Mouse (Mus musculus) left cerebral cortex, adult 11 months (tissue): ENCODE data around the gene Topors.

Source experiments
- DNase-seq: peaks from one replicate; pipeline ENCODE4 v3.0.0; 2022; ENCODE audit warnings: low spot score

Gene Topors

DNA sequence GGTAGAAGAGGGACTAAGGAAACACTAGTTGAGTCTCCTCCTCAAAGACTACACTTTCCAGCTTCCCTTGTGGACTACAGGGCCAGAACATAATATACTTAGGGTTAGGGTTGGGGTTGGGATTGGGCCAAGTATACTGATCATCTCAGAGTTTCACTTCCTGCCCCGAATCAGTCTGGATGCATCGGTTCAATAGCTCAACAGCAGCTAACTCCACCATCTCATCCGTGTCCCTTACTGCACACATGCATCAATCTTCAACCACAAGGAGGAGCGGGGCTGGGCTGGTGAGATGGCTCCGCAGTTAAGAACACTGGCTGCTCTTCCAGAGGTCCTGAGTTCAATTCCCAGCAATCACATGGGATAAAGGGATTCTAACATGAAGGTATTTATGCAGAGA lies 18.7 kb downstream of the Topors start:
- no peak for DNase-seq

DNA sequence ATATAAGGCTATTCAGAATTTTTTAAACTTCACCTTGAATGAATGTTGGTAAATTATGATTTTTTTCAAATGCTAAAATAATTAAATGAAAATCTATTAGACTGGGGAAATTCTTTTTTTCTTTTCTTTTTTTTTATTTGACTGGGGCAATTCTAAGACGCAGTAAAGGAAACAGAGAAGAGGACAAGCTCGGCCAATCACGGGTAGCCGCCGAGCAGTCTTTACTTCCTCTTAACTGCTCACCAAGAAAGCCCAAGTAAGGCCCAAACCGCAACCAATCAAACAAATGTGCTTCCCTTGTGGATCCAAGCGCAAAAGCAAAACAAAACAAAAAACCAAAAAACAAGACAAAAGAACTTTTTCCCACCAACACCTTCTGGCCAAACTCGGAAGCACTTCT lies 25.6 kb downstream of the Topors start:
- no peak for DNase-seq

DNA sequence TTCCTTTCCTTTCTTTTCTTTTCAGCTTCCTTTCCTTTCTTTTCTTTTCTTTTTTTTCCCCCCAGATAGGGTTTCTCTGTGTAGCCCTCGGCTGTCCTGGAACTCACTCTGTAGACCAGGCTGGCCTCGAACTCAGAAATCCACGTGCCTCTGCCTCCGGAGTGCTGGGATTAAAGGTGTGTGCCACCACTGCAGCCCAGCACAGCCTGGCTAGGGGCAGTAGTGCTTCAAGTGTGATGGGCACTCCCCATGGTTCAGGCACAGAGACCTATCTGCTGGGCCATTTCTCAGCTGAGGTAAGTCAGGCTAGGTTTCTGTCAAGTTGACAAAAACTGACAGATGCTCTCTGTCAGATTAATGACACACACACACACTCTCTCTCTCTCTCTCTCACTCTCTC lies 26.6 kb downstream of the Topors start:
- no peak for DNase-seq

DNA sequence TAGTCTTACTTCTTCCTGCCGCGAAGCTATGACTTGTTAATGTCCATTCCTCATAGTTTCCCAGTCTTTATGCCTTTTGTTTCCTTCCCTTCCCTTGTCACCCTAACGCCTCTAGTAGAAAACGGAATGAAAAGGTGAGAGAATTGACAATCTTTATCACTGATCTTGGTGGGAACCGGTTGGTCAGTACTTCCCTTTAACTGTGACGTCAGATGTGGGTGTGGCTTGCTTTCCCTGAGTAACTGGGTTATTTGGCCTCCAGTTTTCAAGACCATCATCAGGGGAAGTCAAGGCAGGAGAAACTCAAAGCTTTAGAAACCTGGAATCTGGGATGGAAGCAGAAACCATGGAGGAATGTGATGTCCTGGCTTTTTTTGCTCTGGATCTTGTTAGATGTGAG lies 27.7 kb downstream of the Topors start:
- DNase-seq, result no peak

DNA sequence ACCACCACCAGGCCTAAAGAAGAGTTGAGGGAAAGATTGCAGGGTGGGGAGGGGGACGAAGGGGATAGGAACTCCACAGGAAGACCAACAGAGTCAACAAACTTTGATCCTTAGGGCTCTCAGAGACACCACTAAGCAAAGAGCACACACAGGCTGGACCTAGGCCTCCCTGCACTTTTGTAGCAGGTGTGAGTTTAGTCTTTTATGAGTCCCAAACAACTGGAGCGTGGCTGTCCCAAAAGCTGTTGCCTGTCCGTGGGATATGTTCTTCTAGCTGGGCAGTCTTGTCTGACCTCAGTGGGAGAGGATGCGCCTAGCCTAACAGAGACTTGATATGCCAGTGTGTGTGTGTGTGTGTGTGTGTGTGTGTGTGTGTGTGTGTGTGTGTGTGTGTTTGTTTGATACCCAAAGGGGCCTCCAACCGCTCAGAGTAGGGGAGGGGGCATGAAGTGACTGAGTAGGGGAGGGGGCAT lies 29.3 kb downstream of the Topors start:
- no peak for DNase-seq

DNA sequence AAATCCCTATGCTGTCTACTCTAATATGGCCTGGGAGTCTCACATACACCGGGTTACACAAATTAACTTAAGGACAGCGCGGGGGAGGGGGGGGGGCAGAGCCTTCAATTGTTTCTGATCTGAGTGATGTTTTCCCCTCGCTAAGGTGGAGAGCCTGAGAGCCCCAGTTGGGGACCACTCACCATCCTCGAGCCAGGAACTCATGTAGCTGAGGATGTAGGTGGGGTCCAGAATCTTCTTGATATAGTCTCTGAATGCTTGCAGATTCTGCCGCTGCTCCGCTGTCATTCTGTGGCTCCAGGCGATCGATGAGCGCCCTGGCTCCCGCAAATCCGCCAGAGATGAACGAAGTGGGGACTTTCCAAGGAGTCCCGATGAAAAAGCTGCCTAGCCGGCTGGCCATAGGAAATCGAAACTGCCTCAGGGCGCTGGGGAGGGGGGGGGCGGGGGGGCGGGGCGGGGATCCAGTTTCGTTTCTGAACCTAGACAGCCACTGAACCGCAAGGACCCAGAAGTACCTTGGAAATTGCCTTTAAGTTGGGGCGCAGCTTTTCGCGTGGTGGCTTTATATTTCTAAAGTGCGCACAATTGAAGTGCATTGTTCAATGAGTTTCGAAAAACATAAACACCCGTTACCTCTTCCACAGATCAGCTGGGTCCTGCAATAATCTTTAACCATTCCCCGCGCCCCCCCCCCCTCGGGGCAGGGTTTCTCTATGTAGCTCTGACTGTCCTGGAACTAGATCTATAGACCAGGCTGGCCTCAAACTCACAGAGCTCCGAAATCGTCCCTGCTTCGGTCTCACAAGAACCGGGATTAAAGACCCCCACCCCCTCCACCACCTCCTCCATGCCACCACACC lies 30.0 kb downstream of the Topors start, which contains the start of gene Ddx58:
TSS of gene Ddx58 (minus strand) at position 420 of the 863 bp plus-strand sequence.
- DNase-seq, result no peak

DNA sequence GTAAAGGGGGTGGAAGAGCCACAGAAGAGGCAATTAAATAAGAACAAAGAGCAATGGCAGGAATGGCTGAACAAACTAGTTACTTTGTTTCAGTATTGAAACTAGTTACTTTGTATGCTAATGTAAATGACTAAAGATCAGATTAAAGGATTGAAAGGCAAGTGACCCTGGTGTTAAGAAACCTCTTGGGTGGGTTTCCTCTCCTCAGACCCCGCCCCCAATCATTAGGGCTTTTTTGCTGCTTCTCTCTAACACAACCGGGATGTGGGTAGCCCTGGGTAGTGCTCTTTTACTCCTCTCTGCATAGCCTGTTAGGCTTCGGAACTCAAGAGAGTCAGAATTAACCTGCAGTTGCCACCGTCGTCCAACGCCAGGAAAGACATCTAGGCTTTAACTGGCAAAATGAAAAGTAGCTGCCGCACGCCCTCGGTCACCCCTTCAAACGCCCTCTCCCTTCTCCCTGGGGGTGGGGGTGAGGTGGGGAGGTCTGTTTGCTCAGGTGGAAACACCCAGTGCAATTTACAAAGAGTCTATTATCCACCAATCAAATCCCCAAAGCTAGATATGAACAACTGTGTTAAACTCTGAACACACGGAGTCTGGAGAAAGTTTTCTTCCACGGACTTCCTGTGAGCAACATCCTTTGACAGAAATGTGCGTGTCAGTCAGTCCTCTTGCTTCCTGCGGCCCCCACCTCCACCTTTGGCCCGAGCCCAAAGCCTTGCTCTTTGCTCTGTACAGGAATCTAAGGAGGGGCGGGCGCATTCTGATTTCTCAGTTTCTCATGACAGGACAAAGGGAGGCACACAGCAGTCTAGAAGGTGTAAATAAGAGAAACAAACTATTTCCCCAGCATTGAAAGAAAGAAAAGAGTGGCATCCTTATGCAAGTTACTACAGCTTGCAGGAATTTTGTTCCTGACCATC lies 30.9 kb downstream of the Topors start:
- DNase-seq, result no peak

DNA sequence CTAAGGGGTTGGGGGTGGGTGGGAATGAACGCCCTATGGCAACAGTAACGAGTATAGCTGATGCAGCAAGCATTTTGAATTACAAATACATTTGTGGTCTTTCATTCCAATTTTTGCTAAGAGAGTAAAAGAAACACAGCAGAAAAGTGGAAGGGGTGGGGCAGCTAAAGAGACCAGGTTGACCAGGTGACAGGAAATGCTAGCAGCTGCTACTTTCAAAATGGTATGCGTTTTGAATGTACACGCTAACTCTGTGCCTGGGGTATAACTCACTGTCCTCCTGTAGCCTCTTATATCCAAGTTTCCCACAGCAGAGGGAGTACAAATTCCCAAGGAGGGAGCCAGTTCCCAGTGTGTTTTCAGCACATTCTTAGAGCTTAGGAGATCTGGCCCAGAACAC lies 32.8 kb downstream of the Topors start:
- DNase-seq, result no peak

DNA sequence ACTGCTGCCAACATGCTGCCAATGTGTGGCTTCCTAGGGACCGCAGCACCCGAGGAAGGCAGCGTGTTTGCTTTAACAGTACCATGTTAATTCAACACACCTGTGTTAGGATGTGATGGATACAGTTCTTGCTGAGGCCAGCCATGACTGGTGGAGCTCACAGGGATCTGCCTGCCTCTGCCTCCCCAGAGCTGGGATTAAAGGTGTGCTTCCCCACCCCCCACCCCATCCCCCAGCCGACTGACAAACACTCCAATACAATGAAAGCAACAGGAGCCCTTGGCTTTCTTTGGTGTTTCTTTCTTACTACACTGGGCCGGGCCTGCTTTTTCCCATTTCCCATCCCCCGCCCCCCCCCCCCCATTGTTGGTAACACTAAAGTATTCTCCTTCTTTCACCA lies 35.4 kb downstream of the Topors start:
- no peak for DNase-seq

DNA sequence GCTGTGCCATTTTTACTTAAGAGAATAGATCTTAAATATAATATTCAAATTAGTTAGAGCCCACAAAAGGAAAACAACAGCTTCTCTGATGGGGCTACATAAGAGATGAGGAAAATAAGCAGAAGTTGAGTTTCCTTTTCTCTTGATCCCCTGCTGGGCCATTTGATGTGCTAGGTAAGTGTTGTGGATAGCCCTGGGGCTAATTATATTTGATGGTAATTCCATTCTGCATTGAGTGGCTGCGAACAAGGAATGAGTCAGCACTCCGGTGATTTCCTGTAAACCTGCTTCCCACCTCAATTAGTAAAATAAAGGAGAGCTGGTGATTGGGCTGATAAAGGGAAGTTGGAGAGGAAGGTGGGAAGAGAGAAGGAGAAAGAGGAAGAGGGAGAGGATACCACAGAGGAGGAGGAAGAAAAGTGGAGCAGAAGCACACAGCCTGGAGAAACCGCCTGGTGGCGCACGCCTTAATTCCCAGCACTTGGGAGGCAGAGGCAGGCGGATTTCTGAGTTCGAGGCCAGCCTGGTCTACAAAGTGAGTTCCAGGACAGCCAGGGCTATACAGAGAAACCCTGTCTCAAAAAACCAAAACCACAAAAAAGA lies 36.5 kb downstream of the Topors start:
- DNase-seq, result no peak

DNA sequence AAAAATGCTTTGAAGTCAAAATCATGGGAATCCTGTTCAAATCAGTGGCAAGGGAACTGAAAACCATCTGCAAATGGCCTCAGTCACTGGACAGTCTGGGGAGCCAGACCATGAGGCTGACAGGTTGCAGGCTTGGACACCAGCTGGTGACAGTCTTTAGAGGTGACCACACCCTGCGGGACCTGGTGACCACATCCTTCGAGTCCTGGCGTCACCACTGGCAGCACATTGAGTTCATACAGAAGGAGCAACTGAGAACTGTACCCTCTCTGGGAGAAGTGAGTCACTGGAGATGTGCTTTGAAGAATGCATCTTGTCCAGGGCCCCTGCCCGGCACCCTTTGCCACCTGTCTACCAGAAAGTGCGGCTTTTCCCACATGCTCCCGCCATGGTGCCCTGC lies 39.9 kb downstream of the Topors start:
- DNase-seq, result no peak

DNA sequence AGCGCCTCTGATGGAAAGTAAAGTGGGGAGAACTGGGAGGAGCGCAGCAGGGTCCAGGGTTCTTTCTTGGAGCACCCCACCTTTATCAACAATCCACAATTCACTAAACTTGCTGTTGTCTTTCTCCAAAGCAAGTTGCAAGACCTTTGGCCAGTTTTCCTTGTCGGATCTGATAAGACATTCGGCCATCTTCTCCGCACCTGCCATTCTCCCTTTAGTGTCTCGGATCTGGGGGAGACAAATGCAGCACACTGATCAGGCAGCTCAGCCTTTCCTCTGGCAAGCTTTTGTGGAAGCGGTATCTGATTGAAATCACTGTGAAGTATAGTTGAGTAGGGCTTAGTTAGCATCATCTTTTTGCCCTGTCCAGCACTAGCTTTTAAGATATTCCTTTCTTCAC lies 41.8 kb downstream of the Topors start:
- no peak for DNase-seq

DNA sequence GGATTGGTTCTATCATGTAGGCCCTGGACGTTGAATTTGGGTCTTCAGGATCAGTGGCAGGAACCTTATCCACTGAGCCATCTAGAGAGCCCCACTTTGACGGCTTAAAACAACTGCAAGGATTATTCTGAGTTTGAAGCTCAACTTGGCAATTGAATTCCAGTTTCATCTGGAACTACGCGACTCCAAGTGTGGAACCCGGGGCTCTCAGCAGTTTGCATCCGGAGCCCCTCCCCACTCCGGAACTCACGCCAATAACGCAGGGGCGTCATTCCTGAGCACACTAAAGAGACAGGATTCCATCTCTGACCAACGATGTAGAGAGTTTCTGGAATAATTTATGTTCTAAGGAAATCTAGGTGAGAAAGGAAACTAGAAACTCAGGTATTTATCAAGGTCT lies 42.5 kb downstream of the Topors start:
- no peak for DNase-seq

DNA sequence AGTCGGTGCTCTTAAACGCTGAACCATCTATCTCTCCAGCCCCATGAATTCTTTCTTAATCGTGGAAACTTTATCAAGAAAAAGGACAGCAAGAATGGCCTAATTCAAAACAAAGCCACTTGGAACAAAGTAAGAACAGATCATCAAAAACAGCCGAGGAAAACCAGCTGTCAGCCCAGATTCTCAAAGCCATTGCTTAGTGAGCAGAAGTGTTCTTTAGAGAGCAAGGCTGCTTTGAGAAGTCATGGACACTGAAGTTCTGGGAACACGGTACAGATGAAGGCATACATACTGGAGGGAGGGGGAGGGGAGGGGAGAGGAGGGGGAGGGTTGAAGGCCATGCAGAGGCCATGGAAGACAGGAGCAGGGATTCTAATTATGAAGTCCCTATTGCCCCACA lies 43.6 kb downstream of the Topors start:
- DNase-seq, result no peak

DNA sequence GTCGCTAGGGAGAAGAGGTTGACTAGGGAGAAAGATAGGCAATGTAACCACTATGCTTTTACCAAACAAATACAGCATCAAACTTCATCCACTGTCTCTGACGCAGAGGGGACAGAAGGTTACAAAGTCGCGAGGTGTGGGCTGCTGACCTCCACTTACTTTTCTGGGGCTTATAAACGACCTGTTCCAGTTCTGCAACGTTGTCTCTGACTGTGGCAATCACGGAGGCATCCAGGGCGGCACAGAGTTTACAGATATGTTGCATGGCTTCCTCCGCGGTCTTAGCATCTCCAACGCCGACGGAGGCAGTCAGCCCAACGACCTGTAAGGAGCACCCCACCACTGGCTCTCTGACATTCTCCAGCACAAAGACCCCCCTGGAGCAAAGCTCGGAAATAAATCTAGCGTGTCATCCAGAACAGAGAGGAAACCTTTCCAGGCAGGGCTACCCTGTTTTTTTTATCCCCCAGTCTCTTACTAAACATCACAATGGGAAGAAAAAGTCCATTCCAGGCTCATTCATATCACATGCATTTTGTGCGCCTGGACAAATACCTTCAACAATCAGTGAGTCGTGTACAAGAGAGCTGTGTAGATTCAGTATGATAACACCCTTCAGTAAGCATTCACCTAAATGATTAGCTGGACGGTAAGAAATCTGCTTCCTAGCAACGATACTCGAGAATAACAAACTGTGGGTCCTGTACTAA lies 47.6 kb downstream of the Topors start:
- no peak for DNase-seq

DNA sequence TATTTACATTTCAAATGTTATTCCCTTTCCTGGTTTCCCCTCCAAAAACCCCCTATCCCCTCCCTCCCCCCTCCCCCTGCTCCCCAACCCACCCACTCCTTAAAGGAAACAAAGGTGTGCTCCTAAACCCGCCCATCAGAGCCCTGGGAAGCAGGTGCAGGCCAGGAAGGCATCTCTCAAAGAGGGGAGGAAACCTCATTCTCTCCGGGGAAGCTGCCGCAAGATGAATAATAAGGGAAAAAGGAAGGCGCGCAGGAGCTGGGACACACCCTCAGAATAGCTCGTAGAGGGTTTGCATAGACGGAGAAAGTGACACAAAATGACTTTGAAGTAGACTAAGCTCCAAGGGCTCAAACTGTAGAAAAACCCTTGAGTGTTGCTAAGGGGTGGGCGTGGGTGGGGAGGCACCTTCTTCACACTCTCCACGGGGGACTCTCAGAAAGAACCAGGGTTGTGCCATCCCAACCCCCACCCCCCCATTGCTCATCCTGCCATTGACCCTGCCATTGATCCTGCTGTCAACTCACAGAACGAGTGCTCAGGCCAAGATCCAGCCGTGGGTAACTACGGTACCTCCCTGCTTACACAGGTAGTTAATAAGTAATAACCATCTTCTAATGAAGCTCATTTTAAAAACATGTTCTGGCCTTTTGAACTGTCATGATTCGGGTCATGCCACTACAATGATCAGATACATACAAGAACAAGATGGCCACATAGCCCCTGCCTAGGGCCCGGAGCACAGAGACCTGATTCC lies 48.5 kb downstream of the Topors start:
- DNase-seq, result no peak

DNA sequence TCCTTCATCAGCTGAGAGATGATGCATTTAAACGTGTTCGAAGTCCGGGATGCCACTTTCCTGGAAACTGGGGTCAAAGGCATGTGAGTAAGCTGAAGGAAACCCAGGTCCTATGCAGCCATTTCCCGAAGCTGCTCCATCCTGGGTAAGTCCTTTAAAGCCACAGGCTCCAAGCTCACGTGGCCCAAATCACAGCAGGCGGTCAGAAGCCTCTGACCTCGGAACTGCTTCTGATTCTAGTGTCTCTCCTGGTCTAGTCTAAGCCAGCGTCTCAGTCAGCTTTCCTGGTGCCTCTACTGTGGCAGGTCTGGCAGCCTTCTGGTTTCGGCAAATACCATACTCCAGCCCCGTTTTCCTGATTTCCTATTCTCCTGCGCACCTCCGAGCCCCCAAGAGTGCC lies 49.2 kb downstream of the Topors start:
- DNase-seq, result no peak

DNA sequence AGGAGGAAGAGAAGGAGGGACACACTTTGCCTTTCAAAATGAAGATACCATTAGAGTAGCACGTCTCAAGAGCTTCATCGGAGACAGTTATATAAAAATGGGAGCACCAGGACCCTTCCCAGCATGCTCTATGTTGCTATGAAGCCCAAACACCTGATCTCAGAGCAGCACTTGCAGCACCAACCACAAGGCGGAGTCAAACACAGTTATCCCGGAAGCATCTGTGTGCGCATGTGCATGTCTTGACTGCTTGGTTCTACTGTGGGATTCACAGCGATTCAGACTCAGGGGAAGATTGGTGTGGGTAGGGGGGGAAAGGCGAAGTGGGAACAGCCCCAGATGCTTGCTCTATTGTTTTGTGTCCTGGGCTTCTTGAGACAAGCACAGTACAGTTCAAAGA lies 51.3 kb downstream of the Topors start:
- no peak for DNase-seq

DNA sequence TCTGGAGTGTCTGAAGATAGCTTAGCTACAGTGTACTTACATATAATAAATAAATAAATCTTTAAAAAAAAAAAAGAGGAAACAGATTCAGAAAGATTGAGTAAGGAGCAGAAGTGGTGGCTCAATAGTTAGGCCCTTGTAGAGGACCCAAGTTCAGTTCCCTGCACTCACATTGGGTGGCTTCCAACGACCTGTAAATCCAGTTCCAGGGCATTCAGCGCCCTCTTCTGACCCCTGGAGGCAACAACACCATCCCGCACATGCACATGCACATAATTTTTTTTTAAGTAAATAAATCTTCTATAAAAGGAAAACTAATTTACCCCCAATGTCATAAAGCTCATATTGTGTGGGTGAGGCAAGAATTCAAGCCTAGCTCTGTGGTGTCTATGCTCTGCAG lies 51.7 kb downstream of the Topors start:
- no peak for DNase-seq

DNA sequence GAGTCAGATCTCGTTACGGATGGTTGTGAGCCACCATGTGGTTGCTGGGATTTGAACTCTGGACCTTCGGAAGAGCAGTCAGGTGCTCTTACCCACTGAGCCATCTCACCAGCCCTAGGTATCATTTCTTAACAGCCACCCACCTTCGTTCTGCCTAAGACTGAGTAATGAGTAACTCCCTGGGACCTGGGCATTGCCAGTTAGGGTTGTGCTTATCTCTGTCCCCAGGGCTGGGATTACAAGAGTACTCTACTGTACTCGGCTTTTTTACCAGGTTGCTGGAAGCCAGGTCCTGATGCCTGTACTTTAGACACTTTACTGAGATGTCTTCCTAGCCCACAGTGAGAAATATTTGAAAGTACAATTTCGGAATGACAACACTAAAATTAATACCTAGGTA lies 57.5 kb downstream of the Topors start:
- DNase-seq, result no peak
